Mouse (Mus musculus): ENCODE measurements around the gene Erlin1.

Gene Erlin1

DNA sequence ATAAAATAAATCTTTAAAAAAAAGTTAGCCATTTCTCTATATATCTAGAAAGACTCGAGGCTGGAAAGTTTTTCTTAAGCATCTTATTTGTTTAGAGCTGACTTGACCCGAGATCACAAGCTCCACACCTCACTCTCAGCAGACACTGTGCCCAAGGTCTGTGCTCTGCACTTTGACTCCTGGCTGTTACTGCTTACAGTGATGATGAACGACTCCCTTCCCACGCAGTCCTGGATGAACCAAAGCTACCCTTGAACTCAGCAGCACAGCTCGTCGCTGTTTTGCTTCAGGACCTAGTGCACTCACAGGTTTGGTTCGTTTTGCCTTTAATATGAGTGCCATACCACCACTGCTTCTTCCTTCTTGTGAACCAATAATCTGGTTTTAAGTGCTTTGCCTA lies 5.8 kb downstream of the Erlin1 start:
- DNase-seq (ENCODE audit: low read depth), result no peak

DNA sequence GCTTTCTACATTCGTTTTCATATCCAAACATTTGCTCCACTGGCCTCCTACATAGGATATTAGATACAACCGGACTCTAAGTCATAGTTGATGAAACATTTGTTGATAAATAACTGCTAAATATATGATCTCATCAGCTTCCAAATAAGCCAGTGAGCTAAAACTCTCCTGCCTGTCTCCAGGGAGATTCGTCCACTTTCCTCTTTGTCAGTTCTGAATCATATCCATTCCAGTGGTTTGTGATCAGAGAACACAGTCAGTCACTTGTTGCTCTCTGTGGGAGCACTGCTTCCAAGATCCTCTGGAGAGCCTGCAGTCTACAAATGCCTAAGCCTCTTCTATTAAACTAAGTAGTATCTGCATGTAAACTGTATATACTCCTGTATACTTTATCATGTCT lies 9.4 kb downstream of the Erlin1 start:
- DNase-seq (ENCODE audit: low read depth), result no peak

DNA sequence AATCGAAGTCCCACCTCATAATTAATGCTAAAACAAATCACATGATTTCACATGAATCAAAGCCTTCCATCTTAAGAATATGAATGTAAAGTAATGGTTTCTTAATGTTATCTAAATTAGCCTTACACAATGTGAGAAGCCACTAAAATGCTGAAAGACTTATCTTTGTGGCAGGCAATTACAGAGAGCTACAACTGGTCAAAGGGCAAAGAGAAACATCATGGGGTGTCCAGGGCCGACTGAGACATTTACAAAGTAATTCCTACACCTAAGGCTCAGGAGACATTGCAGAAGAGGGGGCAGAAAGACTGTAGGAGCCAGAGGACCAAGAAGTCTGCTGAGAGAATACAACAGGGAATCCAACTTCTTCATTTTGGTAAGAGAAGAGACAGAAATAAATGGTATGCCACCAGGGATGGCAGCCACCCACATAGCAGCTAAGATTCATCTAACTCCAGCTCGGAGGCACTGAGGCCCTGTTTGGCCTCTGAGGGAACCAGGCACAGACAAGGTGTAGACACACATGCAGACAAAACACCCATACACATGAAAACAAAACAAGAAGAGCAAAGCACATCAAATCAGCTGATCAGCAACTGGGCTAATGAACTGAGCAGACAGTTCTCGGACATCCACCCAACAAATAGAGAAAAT lies 14.3 kb downstream of the Erlin1 start:
- no peak for DNase-seq (ENCODE audit: low read depth)

GRCm38 (mm10) chr19:44050388-44050787 lies 19.2 kb downstream of the Erlin1 start:
- DNase-seq (ENCODE audit: low read depth), result no peak

DNA sequence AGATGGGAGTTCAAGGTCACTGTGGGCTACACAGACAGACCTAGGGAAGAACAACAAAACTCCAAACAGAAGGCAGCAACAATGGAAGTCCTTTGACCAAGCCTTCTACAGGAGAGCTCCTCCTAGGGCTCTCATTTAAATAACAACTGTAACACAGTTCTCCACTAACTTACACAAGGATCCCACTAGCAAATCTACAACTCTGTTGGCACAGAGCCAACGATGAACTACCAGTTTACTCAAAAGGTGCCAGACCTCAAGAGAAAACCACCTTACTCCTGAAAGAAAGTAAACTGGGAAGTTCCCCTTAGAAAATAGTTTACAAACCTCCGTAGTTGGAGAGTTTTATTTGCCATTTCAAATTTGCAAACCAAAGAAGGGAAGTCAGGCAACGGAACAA lies 20.3 kb downstream of the Erlin1 start:
- peak; percentile 32 for DNase-seq (ENCODE audit: low read depth)

DNA sequence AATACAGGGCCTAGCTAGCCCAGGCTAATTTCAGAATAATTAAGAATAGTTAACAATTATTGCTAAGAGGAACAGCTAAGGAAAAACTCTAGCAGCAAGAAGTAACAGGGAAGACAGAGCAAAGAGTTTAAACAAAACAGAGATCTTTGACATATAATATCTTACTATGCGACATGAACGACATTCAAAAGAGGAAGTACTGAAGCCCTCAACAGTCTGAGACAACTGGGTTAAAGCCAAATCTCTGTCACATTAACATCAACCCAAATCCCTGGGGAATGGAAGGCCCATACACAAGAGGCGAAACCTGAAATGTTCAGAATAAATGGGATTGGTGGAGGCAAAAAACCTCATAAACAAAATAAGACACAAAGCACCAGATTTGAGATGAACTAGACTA lies 23.7 kb downstream of the Erlin1 start:
- DNase-seq (ENCODE audit: low read depth), result peak; percentile 21

DNA sequence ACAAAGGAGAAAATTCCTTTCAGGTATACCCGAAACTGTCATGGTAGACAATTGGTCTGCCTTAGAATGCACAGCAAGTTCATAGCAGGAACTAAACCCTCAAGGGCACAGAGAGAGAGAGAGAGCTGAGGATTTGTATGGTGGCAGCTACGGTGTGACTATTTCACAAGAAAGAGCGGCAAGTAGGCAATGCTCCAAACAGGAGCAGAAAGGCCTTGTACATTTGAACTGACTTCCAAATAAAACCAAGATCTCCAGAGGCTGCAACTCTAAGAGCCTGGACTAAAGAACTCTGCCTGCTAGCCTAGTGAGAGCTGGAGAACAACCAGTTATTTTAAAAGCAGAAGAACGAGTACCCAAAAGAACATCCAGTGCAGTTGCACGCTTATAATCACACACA lies 27.5 kb downstream of the Erlin1 start:
- DNase-seq (ENCODE audit: low read depth), result no peak

DNA sequence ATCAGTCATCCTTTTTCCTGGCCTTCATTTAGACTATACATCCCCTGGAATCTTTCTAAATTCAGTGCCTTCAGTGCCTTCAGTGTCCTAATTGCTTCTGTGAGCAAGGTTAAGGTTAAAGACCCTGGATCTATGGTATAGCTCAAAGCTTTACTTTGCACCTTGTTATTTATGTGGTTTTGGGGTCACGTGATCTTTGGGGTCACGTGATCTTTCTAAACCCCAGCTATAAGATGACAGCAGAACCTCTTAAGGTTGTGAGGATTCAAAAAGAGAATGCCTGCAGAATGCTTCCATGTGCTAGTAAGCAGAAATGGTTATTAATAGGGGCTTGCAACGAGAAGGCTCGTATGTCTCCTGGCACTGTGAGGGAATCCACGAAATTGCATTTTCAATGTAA lies 36.2 kb downstream of the Erlin1 start:
- DNase-seq (ENCODE audit: low read depth), result no peak

- no peak for DNase-seq (ENCODE audit: low read depth)
Observed at GRCm38 (mm10) chr19:44032046-44032744, 37.4 kb downstream of the Erlin1 start.

- no peak for DNase-seq (ENCODE audit: low read depth)
Observed at GRCm38 (mm10) chr19:44030024-44030423, 39.6 kb downstream of the Erlin1 start.

DNA sequence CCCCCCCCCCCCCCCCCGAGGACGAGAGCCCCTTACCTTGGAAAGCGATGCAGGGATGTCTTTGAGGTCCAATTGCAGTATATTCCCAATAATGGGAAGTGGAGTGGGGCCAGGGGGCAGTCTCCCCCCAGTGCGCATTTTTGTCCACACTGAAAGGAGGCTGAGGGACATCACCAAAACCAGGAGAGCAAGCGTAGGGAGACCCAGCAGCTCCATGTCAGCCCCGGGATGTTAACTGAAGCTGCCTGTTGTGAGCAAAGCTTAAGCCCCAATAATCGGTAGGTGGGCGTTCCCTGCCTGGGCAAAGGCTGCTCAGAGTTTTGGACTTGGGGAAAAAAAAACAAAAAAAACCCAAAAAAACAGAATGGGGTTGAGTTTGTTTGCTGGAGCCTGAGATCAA lies 40.6 kb downstream of the Erlin1 start, which contains the start of gene Cyp2c23:
Cyp2c23 (minus strand) TSS at position 237 of the 400 bp plus-strand sequence.
- DNase-seq (ENCODE audit: low read depth), result no peak

DNA sequence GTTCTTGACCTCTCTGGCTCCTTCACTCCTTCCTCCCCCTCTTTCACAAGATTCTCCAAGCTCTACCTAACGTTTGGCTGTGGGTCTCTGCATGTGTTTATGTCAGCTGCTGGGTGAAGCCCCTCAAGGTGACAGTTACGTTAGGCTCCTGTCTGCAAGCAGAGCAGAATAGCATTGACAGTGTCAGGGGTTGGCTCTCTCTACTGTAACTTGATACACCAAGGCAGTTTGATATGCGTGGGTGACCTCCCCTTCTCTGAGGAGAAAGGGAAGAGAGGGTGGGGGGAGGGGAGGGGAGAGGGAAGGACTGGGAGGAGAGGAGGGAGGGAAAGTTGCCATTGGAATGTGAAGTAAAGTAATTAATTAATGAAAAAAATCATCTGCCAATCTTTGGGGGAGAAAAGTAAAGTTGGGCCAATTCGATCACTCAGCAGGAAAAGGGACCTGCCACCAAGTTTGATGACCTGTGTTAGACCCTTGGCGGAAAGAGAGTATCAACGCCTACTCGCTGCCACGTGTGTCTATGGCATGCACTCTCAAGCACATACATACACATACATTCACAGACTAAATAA lies 42.5 kb downstream of the Erlin1 start:
- no peak for DNase-seq (ENCODE audit: low read depth)

- DNase-seq (ENCODE audit: low read depth), result no peak
Observed at GRCm38 (mm10) chr19:44024921-44025585, 44.5 kb downstream of the Erlin1 start.

DNA sequence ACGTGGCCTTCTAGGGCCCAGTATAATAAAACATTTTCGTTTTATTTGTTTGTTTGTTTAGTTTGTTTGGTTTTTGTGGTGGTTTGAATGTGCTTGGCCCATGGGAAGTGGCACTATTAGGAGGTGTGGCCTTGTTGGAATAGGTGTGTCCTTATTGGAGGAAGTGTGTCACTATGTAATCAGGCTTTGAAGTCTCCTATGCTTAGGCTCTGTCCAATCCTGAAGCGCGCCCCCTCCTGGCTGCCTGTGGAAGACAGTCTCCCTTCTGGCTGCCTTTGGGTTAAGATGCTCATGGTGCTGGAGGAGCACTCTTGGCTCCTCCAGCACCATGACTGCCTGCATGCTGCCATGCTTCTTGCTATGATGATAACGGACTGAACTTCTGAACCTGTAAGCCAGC lies 46.5 kb downstream of the Erlin1 start:
- DNase-seq (ENCODE audit: low read depth), result no peak

DNA sequence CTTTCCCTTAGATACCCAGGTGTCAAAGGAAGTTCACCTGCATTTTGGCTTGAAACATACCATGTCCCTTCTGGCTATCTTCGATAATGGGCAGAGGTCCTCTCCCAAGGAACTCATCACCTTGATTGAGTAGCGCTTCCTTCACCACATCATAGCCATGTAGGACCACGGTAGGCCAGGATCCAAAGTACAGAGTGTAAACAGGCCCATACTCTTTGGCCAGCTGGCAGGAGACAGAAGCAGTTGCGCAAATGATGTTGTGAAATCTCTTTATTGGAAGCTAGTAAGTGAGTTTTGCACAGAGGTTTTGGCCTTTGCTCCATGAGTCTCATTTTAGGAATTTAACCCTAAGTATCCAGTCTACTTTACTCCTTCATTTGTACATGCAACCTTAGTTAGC lies 48.1 kb downstream of the Erlin1 start:
- peak; percentile 58 for DNase-seq (ENCODE audit: low read depth)

GRCm38 (mm10) chr19:44019739-44020138 lies 49.8 kb downstream of the Erlin1 start:
- no peak for DNase-seq (ENCODE audit: low read depth)

DNA sequence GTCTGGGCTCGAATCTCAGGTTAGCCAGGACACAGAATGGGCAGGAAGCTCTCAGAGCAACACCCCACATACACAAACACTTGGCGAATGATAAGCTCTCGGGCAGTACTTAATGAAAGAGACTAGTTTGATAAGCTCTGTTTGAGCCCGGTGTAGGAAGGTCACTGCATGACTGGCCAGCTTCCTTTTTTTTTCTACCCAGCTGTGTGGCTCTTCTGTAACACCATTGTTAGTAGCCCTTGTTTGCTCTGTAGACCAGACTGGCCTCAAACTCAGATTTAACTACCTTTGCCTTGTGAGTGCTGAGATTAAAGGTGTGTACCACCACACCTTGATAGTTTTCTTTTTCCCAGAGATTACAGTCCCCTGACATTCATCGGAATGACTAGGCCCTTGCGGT lies 55.7 kb downstream of the Erlin1 start:
- DNase-seq (ENCODE audit: low read depth), result no peak

DNA sequence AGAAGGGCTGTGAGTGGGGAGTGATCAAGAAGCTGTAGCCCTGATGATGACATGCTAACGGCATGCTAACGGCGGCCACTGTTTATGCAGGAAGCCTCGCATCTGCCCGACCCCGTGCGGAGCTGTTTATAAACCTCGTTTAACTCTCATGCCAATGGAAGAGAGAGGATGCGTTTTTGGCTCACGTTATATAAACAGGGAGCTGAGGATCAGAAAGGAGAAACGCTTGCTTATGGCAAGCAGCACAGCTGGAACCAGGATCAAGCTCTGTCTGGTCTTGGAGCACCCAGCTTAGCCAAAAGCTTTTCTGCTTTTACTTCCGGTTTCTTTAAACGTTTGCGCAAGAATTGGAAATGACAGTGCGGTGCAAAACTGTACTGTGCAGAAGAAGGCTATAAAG lies 60.8 kb downstream of the Erlin1 start:
- DNase-seq (ENCODE audit: low read depth), result peak; percentile 20

- no peak for DNase-seq (ENCODE audit: low read depth)
Observed at GRCm38 (mm10) chr19:44007186-44007585, 62.4 kb downstream of the Erlin1 start.

DNA sequence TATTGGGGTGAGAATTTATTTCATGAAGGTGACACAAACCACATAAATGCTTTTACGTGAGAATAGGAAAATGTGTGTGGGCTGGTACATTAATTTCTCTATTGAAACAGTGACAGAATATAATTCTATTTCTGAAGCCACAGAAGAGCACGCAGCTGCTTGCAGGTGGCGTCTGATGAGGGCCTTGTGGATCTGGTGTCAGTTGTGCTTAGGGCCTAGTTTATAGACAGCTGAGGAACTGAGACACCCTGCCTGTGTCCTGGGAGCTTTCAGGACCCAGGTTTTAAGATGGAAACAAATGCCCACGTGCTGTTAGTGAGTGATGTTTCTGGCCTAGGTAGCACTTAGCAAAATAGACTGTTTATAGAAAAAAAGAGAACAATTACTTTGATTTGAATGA lies 64.6 kb downstream of the Erlin1 start:
- no peak for DNase-seq (ENCODE audit: low read depth)

DNA sequence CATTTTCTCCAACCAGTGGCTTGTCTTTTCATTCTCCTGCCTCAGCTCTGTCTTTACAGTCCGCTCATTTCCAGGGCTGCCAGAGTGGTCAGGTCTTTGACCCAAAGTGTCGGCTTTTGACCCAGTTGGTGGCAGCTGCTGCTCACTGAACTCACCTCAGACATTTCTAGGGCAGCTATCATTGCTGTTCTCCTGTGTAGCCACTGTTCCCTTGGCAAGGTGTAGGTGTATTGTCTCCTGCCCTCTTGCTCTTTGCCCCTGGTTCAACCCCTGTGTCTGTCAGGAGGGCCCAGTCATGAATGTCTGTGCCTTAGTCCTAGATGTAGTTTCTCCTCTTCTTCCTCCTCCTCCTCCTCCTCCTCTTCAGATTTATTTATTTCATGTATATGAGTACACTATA lies 65.3 kb downstream of the Erlin1 start:
- DNase-seq (ENCODE audit: low read depth), result no peak

- DNase-seq (ENCODE audit: low read depth), result no peak
Observed at GRCm38 (mm10) chr19:44000720-44001119, 68.9 kb downstream of the Erlin1 start.

GRCm38 (mm10) chr19:44000061-44000460 lies 69.5 kb downstream of the Erlin1 start:
- no peak for DNase-seq (ENCODE audit: low read depth)

All from 416B (cell line).